Comparison of ENCODE assay signal across 21 mouse cellular contexts in genomic region chr19:14293172-14293571, GRCm38 (mm10).
DNase-seq lines count a peak whose midpoint lies in the region; ATAC-seq and TF ChIP-seq lines count a peak whose summit lies in the region.
"Had no signal": no experiment of that assay in that cellular context is flagged by ENCODE, and none has a peak within 500 bp of the region (broad histone marks: within the 10 kb centered on the region; RNA-seq: fewer than 3 reads in every experiment).

No protein-coding gene starts in this region.

- no peaks in the 10 kb centered on the region for H3K9me3 ChIP-seq in forebrain, embryonic 13.5 days (replicated peaks)
- H3K9me3 ChIP-seq in forebrain, embryonic 11.5 days (ENCODE audit: control insufficient read depth, low read length): no peaks in the 10 kb centered on the region
- H3K9me3 ChIP-seq in forebrain, embryonic 15.5 days: no peaks in the 10 kb centered on the region
- no peaks in the 10 kb centered on the region for H3K9me3 ChIP-seq in forebrain, embryonic 12.5 days
- H3K9me3 ChIP-seq: embryonic facial prominence, embryonic 10.5 days; embryonic facial prominence, embryonic 12.5 days; G1E had no signal

- peaks cover 18% of the 10 kb centered on the region for H3K4me1 ChIP-seq in forebrain, embryonic 13.5 days
- H3K4me1 ChIP-seq in forebrain, embryonic 11.5 days (replicated peaks; ENCODE audit: control insufficient read depth, insufficient read depth, low read length): no peaks in the 10 kb centered on the region
- H3K4me1 ChIP-seq in forebrain, embryonic 15.5 days: 0 out of 2 replicates have a peak, but pooled peaks cover 11% of the 10 kb centered on the region
- H3K4me1 ChIP-seq in forebrain, embryonic 12.5 days: no peaks in the 10 kb centered on the region
- H3K4me1 ChIP-seq: embryonic facial prominence, embryonic 10.5 days; embryonic facial prominence, embryonic 12.5 days had no signal

- TF ChIP-seq POLR2A in brain, embryonic 14.5 days (IDR thresholded peaks at IDR 0.05; ENCODE audit: borderline replicate concordance, extremely low read depth, insufficient read depth, insufficient read length, poor library complexity, severe bottlenecking): no peak

- DNase-seq in forebrain, embryonic 11.5 days (ENCODE audit: low spot score): no peak
- peak; percentile 79 for DNase-seq in brain, embryonic 14.5 days (ENCODE audit: low read depth)
- no peak for DNase-seq in layer of hippocampus, adult 8-10 months (ENCODE audit: low spot score in 2 of 2)
- DNase-seq: adrenal gland, postnatal 10 days; adrenal gland, postnatal 25 days; B cell, adult 2 months; cerebellum, adult 11-12 months; cerebellum, adult 2 months; cerebellum, adult 9-10 months; cerebellum, postnatal 10 days; cerebellum, postnatal 25 days had no signal

- no peak overlapping the region for H3K4me2 ChIP-seq in forebrain, embryonic 13.5 days
- H3K4me2 ChIP-seq in forebrain, embryonic 11.5 days (ENCODE audit: low read depth, low read length, severe bottlenecking): no peak overlapping the region
- H3K4me2 ChIP-seq in forebrain, embryonic 15.5 days (replicated peaks): no peak overlapping the region
- H3K4me2 ChIP-seq in forebrain, embryonic 12.5 days: no peak overlapping the region
- H3K4me2 ChIP-seq: embryonic facial prominence, embryonic 12.5 days had no signal

- 52% methylated on average over 3 of the region's 3 CpGs for WGBS in forebrain, embryonic 13.5 days
- 75% methylated on average over 3 of the region's 3 CpGs for WGBS in forebrain, embryonic 11.5 days
- WGBS in forebrain, embryonic 15.5 days: 32% methylated on average over 3 of the region's 3 CpGs
- whole genome bisulfite sequencing in forebrain, embryonic 12.5 days: 65% methylated on average over 3 of the region's 3 CpGs

- H3K27ac ChIP-seq in forebrain, embryonic 13.5 days: no peak overlapping the region
- H3K27ac ChIP-seq in forebrain, embryonic 11.5 days (ENCODE audit: low read depth, low read length): no peak overlapping the region
- H3K27ac ChIP-seq in forebrain, embryonic 15.5 days (replicated peaks): no peak overlapping the region
- H3K27ac ChIP-seq in forebrain, embryonic 12.5 days: no peak overlapping the region
- H3K27ac ChIP-seq: embryonic facial prominence, embryonic 10.5 days; embryonic facial prominence, embryonic 12.5 days had no signal

- H3K4me3 ChIP-seq in forebrain, embryonic 13.5 days: no peak overlapping the region
- no peak overlapping the region for H3K4me3 ChIP-seq in forebrain, embryonic 11.5 days (ENCODE audit: low read depth, low read length)
- H3K4me3 ChIP-seq in forebrain, embryonic 15.5 days: no peak overlapping the region
- H3K4me3 ChIP-seq in forebrain, embryonic 12.5 days (replicated peaks): no peak overlapping the region
- H3K4me3 ChIP-seq: embryonic facial prominence, embryonic 10.5 days; embryonic facial prominence, embryonic 12.5 days had no signal

- no peaks in the 10 kb centered on the region for H3K36me3 ChIP-seq in forebrain, embryonic 13.5 days (ENCODE audit: poor library complexity, severe bottlenecking)
- no peaks in the 10 kb centered on the region for H3K36me3 ChIP-seq in forebrain, embryonic 11.5 days (ENCODE audit: control insufficient read depth, insufficient read depth, low read length)
- H3K36me3 ChIP-seq in forebrain, embryonic 15.5 days: no peaks in the 10 kb centered on the region
- H3K36me3 ChIP-seq in forebrain, embryonic 12.5 days (replicated peaks): no peaks in the 10 kb centered on the region
- H3K36me3 ChIP-seq: embryonic facial prominence, embryonic 10.5 days; embryonic facial prominence, embryonic 12.5 days; G1E had no signal

- no peak overlapping the region for H3K9ac ChIP-seq in forebrain, embryonic 13.5 days
- no peak overlapping the region for H3K9ac ChIP-seq in forebrain, embryonic 11.5 days (ENCODE audit: low read length)
- no peak overlapping the region for H3K9ac ChIP-seq in forebrain, embryonic 15.5 days (replicated peaks)
- no peak overlapping the region for H3K9ac ChIP-seq in forebrain, embryonic 12.5 days
- H3K9ac ChIP-seq: embryonic facial prominence, embryonic 12.5 days had no signal

- ATAC-seq in forebrain, embryonic 13.5 days: peak; percentile 83
- ATAC-seq in forebrain, embryonic 11.5 days (replicated peaks; ENCODE audit: low FRiP score): no peak
- peak; percentile 72 for ATAC-seq in forebrain, embryonic 15.5 days (replicated peaks)
- no peak for ATAC-seq in forebrain, embryonic 12.5 days (ENCODE audit: low FRiP score)
- ATAC-seq: activated CD4-positive, CD25-positive, alpha-beta regulatory T cell, adult 4 months; CD4-positive, CD25-positive, alpha-beta regulatory T cell, adult 4 months; Patski had no signal

- H3K27me3 ChIP-seq in forebrain, embryonic 13.5 days: no peaks in the 10 kb centered on the region
- H3K27me3 ChIP-seq in forebrain, embryonic 11.5 days (ENCODE audit: control insufficient read depth, insufficient read depth, low read length): no peaks in the 10 kb centered on the region
- no peaks in the 10 kb centered on the region for H3K27me3 ChIP-seq in forebrain, embryonic 15.5 days
- no peaks in the 10 kb centered on the region for H3K27me3 ChIP-seq in forebrain, embryonic 12.5 days
- H3K27me3 ChIP-seq: CH12.LX; embryonic facial prominence, embryonic 12.5 days had no signal

- no peak for TF ChIP-seq CTCF in brain, embryonic 14.5 days (IDR thresholded peaks at IDR 0.05; ENCODE audit: borderline replicate concordance, extremely low read depth, insufficient read depth, insufficient read length)

Comparison
In these comparisons a context has a peak if more than half of its experiments do, and no peak if none do; other contexts are left out.
1. ATAC-seq: peak in forebrain, embryonic 13.5 days (single experiment) and forebrain, embryonic 15.5 days (single experiment); none in forebrain, embryonic 11.5 days (single experiment) and forebrain, embryonic 12.5 days (single experiment).